Mouse (Mus musculus): ENCODE results near the gene Krt32.

Gene Krt32

GRCm38 (mm10) chr11:100055686-100056655 lies 32.1 kb downstream of the Krt32 start:
- DNase-seq (ENCODE audit: low spot score), result no peak

GRCm38 (mm10) chr11:100050451-100050850 lies 37.6 kb downstream of the Krt32 start, which contains the start of gene Krt31:
TSS of gene Krt31 (minus strand) at chr11:100050551.
- no peak for DNase-seq (ENCODE audit: low spot score)

- DNase-seq (ENCODE audit: low spot score), result no peak
Observed at GRCm38 (mm10) chr11:100047193-100047592, 40.8 kb downstream of the Krt32 start.

GRCm38 (mm10) chr11:100046303-100046866 lies 41.6 kb downstream of the Krt32 start:
- no peak for DNase-seq (ENCODE audit: low spot score)

GRCm38 (mm10) chr11:100041454-100041853 lies 46.6 kb downstream of the Krt32 start, which contains the start of gene Krt34:
TSS of gene Krt34 (minus strand) at chr11:100041554.
- no peak for DNase-seq (ENCODE audit: low spot score)

All from urinary bladder, postnatal 25 days (tissue).